Mouse (Mus musculus) lung, postnatal 4 days (tissue): ENCODE data around the gene Zc3h7b.
"Not testable (repeated sequence)": the region's sequence is repeated elsewhere in the genome, so short reads cannot be mapped to it uniquely, and the experiment has no call there.

Experiments used
- DNase-seq, 2 experiments: peaks; one replicate each; pipeline ENCODE4 v3.0.0; 2021

The Zc3h7b gene

DNA sequence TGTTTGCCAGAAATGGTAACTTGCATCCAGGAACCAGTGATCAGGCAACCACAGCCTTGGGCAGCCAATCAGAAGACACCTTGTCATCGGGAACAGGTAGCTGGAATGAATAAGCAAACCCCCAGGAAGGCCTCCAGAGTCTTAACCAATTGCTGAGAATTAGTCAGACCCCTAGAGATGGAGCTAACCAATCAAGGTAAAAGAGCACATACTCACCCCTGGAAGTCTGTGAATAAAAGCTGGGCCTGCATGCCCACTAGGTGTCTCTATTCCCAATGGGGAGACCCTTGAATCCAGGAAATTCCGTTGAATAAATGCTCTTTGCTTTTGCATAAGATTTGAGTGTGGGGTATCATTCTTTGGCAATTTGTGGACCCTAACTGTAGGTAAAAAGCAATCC lies 4.9 kb upstream of the Zc3h7b start:
- peak in 1 of 2 experiments; percentile 22 for DNase-seq

DNA sequence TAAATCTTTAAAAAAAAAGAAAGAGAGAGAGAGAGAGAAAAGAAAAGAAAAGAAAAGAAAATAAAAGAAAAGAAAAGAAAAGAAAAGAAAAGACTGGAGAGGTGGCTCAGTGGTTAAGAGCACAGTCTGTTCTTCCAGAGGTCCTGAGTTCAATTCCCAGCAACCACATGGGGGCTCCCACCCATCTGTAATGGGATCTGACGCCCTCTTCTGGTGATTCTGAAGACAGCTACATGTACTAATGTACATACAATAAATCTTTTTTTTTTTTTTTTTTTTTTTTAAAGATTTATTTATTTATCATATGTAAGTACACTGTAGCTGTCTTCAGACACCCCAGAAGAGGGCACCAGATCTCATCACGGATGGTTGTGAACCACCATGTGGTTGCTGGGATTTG lies 2.5 kb upstream of the Zc3h7b start:
- DNase-seq: not testable (repeated sequence)

DNA sequence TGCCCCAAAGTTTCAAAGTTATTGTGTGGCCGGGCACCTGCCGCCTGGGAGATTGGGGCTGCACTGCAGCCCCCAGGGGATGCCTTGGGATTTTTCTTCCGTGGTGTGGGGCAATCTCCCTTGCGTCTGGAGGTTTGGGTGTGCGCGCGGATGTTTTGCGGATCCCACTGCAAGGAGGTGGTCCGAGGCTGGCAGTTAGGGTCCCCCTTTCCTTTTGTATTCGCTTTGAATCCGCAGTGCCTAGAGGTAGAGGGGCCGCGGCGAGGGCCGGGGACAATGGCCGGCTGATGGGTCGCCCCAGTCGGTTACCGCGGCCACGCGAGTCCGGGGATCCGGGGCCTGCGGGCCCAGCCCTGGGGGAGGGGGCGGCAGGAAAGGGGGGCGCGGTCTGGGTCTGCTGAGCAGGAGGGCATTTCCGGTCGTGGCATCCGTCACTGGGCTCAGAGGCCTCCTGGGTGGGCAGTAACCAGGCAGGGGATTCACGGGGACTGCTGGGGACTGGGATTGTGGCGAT lies 801 bp downstream of the Zc3h7b start:
- peak; percentile 84 to 87 for DNase-seq

DNA sequence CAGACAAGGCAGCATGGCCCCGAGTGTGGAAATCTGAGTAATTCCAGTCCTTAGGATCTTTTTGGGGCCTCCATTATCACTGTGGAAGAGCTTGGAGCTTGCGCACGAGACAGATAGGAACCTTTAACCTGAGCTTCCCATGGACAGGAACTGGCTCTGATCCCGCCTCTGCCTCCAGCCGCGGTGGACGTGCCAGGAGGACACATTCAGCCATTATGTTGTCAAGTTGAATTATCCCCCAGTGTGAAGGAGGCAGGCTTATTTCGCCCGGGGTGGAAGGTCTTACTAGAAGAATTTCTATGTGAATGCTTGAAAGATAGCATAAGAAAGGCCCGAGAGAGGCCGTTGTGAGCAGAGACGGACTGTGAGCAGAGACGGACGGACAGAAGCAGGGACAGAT lies 4.9 kb downstream of the Zc3h7b start:
- no peak for DNase-seq

DNA sequence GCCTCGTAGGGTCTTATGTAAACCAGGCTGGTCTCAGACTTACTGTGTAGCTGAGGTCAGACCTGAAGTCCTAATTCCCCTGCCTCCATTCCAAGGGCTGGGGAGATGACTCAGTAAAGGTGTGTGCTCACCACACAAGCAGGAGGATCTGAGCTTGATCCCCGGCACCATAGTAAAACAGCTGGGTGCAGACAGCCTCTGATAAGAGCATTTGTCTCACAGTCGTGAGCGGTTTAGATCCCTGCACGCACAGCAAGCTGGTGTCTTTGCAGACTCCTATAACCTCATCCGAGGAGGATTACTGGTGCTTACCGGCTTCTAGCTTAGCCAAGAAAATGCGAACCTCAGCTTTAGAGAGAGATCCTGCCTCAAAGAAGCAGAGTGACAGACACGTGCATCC lies 8.8 kb downstream of the Zc3h7b start:
- no peak for DNase-seq

DNA sequence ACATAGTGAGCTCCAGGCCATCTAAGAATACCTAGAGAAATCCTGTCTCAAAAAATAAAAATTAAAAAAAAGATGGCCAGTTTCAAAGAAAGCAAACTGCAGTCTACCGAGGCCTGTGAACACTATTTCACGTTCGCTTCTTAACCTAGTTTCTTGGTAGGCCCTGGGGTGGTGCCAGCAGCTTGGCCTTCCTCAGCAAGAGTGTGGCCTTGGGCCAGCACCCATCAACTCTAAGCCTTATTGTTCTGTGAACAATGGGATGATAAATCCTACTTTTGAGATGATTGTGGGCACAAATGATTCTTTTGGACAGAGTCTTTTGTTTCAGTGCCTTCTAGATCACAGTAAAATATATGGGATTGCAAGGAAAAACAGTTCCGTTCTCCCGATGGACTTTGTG lies 13.8 kb downstream of the Zc3h7b start:
- DNase-seq: no peak

DNA sequence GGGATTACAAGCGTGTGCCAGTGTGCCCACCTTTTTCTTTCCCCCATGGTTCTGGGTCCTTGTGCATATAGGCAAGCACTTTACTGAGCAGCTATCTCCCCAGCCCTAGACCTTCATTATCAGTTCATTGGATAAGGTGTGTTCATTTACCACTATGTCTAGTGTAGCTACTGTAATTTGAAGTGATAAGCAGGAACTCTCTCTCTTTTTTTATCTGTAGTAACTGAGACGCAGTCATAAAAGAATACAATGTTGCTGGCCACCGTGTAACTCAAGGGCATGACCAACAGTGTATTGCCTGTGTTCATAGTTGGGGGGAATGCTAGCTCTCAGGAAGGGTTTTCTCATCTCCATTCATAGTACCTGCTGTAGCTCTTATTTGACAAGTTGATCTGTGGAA lies 14.7 kb downstream of the Zc3h7b start:
- DNase-seq: no peak

DNA sequence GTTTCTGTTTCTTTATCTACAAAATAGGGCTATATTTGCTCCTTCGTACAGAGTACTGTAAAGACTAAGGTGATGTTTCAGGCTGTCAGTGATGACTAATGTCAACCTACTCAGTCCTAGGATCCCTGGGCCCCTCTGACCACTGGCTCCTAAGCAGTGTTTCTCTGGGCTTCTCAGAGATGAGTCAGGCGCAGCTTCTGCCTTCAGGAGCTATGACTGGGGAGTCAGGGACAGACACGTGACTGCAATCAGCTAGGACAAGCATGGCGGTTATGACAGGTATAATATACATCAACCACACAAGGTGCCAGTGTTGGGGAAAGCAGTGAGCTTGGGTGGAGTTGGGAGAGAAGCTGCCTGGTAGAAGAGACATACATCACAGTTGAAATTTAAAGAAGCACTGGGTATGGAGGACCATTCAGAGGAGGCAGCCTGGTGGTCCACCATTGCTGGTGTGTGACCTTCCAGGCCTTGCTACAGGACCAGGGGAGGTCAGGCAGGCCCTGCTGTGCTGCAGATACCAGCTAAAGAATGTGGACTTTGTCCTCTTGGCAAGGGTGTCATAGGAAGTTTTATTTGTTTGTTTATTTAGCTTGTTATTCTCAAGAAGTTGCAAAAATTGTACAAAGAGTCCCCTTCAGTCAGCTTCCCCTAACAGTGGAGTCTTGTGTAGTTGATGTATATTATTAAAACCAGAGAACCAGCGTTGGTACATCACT lies 15.7 kb downstream of the Zc3h7b start:
- DNase-seq: no peak

DNA sequence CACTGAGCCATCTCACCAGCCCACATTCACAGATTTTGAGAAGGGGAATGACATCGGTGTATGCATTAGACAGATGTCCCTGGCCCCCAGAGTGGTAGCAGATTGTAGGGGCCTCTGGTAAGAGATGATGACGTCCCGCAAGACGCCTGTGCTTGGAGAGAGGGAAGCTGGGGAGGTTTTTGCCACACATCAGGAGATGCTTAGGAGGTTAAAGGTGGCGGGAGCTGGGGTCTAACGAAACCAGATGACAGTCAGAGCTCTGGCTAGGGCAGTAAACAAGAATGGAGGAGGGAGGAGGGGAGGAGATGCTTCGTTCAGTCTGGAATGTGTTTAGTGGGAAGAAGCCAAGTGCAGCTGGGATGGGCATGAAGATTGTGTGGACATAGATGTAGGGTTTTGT lies 16.5 kb downstream of the Zc3h7b start:
- no peak for DNase-seq

DNA sequence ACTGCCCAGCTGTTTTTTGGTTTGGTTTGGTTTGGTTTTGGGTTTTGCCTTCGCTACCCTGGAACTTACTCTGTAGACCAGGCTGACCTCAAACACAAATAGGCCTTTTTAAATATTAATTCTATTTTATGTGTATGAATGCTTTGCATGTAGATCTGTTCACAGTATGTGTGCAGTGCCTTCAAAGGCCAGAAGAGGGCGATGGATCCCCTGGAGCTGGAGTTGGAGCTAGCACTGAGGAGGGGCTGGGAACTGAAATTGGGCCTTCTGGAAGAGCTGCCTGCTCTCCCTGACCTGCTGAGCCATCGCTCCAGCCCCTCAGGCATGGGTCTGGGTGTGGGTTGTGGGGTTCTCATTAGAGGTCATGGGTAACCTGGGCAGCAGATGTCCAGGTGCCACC lies 17.1 kb downstream of the Zc3h7b start:
- no peak for DNase-seq

DNA sequence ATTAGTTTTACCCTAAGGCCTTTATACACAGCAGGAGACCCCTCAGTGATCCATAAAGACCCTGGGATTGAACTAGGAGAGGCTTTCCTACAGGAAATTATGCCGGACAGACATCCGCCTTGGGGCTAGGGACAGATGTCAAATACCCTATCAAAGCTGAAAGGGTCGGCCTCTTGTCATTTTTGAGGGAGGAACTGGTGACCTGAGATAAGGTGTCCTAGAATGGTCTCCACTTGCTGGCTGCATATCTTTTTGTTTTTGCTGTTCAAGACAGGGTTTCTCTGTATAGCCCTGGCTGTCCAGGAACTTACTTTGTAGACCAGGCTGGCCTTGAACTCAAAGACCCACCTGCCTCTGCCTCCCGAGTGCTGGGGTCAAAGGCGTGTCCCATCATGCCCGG lies 19.7 kb downstream of the Zc3h7b start:
- no peak for DNase-seq

DNA sequence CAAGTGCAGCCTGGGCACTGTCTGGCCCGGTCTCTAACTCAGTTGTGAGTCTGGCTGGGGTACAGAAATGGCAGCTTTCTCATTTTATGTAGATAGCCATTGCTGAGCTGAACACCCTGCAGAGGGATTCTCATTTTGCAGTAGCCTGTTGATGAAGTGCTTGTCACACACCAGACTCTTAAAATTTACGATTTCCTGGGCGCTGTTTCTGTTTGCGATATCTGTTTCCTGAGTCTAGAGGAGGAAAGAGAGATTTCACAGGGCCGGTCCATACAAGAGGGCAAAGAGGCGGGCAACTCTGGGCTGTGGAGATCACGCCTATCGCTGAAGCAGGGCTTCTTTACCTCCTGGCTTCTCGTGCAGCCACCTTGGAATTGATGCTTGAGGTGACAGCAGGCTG lies 20.8 kb downstream of the Zc3h7b start:
- no peak for DNase-seq

DNA sequence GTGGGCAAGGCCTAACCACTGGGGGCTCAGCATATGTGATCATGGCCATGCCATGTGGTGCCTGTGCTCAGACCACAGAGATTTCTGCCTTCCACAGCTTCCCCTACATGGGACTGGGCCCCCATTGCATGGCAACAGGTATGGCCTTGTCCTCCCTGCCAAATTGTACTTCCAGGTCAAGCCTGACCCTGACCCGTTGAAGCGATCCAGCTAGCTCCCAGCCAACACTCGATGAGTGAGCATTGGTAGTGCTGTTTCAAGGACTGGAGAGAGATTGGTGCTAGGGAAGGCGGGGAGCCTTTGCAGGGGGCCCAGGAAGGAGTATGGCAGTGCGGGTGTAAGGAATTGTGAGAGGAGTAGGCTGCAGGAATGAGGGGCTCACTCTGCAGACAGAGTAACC lies 21.6 kb downstream of the Zc3h7b start:
- no peak for DNase-seq

DNA sequence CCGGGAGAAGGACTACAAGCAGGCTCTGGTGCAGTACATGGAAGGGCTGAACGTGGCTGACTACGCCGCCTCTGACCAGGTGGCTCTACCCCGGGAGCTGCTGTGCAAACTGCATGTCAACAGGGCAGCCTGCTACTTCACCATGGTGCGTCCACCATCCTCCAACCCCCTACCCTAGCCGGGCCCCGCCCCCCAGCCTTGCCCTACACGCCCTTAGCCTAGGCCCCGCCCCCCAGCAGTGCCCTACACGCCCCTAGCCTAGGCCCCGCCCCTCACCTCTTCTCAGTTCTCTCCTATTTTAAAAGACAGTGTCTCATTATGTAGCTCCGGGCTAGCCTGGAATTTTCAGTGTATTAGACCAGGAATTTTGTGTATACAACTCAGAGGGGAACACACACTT lies 24.2 kb downstream of the Zc3h7b start:
- DNase-seq: no peak

DNA sequence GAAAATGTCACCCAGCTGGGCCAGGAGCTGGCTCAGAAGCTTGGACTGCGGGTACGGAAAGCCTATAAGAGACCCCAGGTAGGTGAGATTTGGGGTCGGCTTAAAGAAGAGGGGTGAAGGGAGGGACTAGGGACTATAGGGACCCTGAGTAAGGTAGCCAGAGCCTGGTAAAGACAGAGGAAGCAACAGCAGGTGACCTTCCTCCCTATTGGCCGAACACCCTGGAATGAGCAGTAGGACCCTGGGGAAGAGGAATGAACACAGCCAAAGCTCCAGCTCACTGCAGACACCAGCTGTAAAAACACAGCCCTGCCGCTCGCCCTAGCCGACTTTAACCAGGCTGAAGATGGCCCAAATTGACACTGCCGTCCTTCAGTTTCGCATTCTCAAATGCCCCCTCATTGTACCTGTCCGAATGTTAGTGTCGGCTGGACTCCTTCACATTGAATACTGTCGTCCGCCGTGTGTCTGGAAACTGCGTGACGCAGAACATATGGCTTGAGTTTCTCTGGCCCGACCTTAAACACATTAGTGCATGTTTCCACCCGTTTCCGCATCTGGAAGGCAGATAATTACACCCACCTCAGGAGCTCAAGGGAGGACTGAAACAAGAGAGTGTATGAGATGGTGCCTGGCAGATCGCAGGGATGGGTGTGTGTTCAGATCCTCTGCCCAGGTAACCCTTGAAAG lies 27.7 kb downstream of the Zc3h7b start:
- DNase-seq: no peak

DNA sequence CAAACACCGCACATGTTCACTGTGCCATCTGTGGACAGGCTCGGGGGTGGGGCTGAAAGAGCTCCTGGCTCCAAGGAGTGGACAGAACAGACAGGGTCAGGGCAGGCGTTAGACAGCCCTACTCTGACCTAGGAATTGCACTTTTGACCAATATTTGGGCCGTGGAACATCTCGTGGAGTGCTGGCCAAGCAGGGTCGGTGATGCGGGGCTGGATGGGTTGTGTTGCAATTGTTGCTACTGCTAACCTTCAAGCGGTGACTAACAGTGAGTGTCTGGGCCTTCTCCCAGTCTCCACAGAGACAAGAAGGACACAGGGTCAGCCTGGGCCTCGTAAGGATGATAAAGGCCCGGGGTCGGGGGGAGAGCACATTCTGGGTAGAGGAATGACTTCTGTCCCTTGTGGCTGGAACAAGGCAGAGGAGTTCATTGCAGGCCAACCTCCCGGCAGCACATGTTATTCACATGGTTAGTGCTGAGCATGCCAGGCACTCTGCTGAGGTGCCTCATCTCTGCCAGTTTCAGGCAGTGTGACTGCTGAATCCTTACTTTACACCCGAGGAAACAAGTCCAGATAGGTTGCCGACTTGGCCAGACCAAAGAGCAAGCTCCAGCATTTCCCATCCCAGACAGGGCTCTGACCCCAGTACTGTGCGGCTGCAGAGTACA lies 29.8 kb downstream of the Zc3h7b start:
- no peak for DNase-seq

DNA sequence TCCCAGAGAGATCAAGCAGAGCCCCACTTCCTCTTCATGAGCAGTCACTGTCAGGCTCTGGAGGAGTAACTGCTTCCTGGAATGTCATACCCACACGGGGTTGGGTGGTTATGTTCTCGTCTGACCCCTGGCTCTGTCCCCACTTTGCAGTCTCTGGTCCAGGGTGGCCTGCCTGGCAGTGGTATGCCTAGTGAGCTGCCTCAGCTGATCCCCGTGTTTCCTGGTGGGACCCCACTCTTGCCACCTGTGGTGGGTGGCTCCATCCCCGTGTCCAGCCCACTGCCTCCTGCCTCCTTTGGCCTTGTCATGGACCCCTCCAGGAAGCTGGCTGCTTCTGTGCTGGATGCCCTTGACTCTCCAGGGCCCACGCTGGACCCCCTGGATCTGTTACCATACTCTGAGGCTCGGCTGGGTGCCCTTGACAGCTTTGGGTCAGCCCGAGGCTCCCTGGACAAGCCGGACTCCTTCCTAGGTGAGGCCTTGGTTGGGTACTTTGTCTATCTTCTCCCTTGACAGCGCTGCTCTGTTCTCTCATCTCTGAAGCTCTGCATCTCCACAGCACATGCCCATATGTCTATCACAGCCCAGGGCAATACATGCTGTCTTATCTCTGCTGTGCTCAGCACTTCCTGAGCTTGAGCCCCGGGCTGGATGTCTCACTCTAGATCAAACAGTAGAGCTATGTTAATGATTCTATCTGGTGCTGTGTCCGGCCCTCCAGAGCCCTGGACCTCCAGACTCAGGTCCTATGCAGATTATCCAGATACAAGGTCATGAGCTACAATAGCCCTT lies 32.0 kb downstream of the Zc3h7b start:
- DNase-seq: no peak

DNA sequence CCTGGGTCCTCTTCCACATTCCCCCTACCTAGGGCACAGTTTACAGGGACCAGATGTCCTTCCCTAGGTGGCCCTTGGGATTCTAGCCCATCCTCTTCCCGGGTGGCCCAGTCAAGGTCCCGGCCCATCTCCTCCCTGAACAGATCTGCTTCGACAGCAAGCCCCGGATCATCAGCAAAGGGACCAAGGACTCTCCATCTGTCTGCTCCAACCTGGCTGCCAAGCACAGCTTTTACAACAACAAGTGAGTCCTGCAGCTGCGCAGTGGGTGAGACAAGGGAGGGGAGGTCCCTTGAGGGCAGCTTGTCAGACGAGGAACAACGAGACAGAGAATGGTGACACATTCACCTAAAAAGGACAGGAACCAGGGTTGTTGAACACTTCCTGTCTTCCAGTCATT lies 37.0 kb downstream of the Zc3h7b start:
- no peak for DNase-seq

DNA sequence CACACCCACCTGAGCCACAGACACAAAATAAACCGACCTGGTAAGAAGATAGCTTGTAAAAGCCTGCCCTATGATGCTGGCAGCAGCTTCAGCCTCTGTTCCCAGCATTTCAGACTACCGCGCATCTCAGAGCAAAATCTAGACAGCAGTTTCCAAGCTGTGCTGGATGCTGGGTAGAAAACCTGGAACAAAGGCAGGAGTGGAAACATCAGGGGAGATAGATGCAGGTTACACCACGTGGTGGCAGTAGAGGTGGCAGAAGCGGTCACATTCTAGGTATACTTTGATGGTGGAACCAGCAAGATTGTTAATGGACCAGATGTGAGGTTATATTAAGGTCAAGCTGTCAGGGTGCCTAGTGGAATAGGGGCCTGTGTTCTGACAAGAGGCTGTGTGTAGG lies 39.9 kb downstream of the Zc3h7b start:
- no peak for DNase-seq

DNA sequence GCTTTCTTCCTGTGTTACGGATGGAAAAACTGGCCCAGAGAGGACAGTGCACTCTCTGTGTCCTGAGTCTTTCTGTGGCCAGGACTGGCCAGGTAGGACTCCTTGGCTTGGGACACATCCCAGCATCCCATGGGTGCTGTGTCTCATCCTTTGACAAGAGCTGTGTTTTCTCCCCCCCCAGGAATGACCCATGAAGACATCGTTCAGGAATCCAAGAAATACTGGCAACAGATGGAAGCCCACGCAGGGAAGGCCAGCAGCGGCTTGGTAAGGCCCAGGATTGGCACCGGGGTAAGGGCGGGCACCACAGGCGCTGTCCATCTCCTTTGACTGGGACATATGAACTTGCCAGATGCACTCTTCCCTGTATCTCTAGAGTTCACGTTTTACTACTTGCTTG lies 40.8 kb downstream of the Zc3h7b start:
- no peak for DNase-seq

DNA sequence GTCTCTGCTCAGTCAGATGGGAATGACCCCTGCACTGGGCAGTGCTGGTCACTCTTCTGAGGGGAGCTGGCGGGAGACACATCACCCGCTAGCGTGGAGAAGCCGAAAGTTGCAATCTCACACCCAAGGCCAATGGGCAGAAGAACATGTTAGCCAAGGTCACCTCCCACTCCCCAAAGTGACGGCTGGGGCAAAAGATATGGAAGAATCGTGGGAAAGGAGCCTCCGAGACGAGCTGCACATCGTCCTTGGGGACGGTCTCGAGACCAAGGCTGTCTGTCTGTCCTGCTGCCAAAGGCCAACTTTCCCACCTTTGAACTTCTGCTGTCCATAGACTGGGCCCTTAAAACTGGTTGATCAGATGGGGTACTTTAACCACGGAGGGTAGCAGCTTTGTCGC lies 42.7 kb downstream of the Zc3h7b start:
- no peak for DNase-seq

DNA sequence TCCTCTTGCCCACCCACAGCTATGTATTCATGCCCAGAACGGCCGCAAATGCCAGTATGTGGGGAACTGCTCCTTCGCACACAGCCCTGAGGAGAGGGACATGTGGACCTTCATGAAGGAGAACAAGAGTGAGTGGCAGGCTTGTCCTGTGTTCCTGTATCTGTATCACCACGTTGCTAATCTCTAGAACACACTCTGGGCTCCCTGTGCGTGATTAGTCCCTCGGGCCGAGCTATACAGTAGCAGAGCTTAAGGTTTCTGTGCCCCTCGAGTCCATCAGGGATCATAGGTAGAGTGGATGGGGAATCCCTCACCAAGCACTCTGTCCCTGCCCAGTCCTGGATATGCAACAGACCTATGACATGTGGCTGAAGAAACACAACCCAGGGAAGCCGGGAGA lies 47.6 kb downstream of the Zc3h7b start:
- no peak for DNase-seq

DNA sequence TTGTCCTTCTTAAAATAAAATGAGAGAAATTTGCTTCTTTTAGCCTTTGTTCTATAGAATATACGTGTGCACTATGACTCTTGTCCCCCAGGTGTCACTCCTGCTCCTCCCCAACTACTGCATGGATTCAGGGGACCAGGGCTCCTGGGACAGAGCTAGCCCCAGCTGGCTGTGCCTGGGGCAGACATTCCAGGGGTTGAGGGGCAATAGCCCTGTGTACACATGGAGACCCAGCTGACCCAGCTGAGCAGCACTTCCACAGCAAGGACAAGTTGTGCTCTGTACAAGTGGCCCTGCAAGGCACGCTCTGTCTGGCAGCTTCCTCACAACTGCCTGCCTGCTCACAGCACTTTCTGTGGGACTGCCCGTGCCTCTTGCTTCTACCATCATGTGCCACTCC lies 51.4 kb downstream of the Zc3h7b start:
- peak; percentile 60 to 88 for DNase-seq
